Mouse (Mus musculus) gastrocnemius, postnatal 4 days (tissue): ENCODE data around the gene Smad3. TPM values are rescaled to one million over a fixed set of nuclear protein-coding genes. Genes with fewer than 3 reads are reported as not detected.

Experiments used
- DNase-seq, 2 experiments: peaks; one replicate each; pipeline ENCODE4 v3.0.0; 2021 to 2022; ENCODE audit warnings: low spot score in 2 of 2, mixed read lengths in 2 of 2
- total RNA-seq, 2 experiments: library from RNA; stranded (reverse); gene quantifications; 2 replicates each; pipeline ENCODE4 v1.2.3; 2021

Smad3 gene
- total RNA-seq, 2 experiments from 2014 or later, result 42.9 to 44.6 TPM

- no peak for DNase-seq
Observed at GRCm38 (mm10) chr9:63747645-63748295, 10.0 kb downstream of the Smad3 start.

DNA sequence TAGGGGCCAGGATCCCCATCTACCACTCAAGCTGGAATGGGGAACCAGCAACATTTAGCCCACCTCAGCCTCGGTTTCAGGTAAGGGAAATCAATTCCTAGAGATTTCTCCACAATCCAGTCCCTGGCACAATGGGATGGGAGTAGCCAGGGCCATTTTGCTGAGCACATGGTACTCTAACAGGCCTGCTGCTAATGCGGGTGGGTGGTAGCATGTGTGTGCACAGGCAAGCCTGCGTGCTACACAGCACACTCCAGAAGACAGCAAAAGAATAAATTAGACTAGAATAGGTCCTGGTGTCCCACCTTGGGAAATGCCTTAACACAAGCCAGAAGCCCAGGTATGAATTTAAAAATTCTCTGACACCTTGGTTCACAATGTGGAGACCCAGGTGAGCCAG is 10.8 kb downstream of the Smad3 start:
- no peak for DNase-seq

DNA sequence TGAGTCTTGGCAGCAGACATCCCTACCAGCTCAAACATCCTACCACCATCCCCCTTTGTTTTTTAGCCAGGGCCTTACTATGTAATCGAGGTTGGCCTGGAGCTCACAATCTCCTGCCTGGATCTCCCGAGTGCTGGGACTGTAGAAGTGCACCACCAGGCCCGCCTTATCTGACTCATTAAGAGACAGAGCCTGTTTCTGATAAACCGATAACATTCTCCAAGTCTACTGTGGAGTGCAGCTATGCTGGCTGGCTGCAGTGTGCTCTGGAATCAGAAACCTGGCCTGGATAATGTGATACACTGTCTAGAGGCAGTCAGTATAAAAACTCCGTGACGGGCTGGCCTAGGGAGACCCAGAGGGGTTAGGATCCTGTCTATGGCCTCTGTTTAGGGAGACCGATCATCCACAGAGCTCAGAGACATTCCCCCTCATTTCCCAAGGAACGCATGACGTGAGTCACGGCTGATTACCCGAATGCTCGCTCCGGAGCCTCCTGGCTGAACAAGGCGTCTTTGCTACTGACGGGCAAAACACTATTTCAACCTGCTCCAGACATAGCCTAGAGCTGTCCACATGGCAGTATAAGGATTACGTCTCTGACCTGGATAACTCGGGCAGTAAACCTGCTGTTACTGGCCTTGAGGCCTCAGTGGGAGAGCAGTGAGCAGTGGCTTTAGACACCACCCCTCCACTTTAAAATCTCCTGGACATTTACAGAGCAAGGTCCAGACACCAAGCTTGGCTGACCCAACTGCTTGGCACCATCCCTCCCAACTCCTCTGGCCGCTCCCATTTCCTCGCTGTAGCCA is 11.8 kb downstream of the Smad3 start:
- no peak for DNase-seq

GRCm38 (mm10) chr9:63744595-63744994 is 13.2 kb downstream of the Smad3 start:
- DNase-seq, result no peak

- no peak for DNase-seq
Observed at GRCm38 (mm10) chr9:63743775-63744174, 14.0 kb downstream of the Smad3 start.

- no peak for DNase-seq
Observed at GRCm38 (mm10) chr9:63742887-63743660, 14.7 kb downstream of the Smad3 start.

DNA sequence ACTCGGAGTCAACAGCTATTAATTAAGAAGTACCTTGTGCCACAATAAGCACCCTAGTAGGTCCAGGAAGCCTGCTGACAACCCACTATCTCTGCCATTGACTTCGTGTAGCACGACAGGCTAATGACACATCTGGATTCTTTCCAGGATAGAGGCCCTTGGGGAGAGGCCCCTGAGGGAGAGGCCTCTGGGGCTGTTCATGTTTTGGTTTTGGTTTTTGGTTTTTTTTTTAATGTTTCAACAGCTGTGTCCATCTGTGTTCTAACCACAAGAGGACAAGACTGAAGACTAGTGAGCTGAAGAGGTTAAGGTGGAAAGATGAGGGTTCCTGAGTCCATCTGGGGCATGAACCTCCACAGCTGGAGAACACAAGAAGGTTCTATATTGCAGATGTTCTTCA is 15.5 kb downstream of the Smad3 start:
- DNase-seq, result no peak

DNA sequence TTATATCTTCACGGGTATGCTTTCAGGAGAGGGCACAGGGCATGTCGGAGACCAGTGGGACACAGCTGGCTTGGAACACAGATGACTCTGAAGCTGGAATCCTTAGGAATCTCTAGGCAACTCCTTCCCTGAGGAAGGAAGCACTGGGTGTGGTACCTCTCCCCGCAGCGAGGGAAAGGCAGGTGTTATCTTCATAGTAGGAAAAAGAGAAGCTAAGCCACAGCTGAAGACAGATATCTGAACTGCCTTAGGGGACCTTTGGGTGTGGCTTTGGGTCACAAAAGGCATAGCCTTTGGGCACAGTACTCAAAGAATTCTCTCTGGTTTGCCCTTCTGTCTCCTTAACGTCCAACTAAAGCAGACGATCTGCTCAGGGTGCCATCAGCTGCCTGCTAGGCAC is 16.0 kb downstream of the Smad3 start:
- no peak for DNase-seq

GRCm38 (mm10) chr9:63740320-63740841 is 17.4 kb downstream of the Smad3 start:
- DNase-seq, result no peak

DNA sequence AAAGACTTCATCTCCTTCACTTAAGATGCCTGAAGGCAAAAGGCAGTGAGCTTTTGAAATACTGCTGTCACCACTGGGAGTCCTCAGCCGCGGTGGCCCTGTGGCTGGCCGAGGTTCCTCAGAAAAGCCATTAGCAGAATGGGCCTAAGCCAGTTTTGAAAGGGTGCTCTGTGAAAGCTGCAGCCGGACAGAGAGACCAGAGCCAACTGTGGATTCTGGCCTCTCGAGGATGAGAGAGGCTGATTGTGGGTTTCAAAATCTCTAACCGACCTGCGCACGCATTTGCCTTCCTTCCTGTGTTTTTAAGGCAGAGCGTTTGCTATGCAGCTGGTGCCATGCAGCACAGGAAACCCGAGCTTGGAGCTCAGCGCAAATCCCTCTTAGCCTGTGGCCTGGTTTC is 19.0 kb downstream of the Smad3 start:
- DNase-seq, result no peak

GRCm38 (mm10) chr9:63738086-63738701 is 19.6 kb downstream of the Smad3 start:
- no peak for DNase-seq

DNA sequence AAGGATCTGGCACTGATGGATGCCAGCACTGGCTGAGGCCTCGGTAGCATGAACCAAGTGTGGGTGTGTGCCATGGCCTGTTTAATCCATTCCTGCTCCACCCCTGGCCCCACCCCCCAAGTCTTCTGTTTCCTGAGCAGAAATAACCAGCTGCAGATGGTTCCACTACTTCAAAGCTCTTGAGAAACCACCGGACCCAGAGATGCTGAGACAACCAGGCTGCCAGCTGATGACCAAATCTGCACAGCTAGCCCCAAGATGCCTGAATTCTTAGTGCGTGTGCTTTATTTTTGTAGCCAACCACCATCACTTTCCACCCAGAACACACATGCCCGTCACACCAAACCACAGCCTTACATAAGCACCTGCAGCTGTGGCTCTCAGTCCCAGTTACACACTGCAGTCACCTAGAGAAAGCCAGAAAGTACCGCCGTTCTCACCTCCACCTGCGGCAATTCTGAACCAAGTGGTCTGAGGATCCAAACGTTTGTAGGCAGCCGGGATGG is 20.3 kb downstream of the Smad3 start:
- DNase-seq, result no peak

GRCm38 (mm10) chr9:63734261-63734660 is 23.5 kb downstream of the Smad3 start:
- DNase-seq, result no peak

GRCm38 (mm10) chr9:63732700-63733099 is 25.1 kb downstream of the Smad3 start:
- DNase-seq, result no peak

GRCm38 (mm10) chr9:63731114-63731828 is 26.5 kb downstream of the Smad3 start:
- DNase-seq, result no peak

- no peak for DNase-seq
Observed at GRCm38 (mm10) chr9:63728969-63729368, 28.8 kb downstream of the Smad3 start.

DNA sequence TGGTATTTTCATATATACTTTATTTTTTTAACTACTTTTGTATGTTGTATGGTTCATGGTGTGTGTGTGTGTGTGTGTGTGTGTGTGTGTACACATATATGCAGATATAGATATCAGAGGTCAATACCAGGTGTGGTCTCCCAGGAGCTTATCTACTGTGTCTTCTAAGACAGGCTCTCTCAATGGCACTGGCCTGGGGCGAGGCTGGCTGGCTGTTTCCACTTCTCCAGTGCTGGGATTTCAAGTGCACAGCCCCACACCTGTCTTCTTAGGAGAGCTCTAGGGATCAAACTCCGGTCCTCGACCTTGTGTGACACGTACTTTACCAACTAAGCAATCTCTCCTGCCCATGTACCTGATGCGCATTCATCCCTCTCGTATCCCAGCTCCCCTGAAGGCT is 30.7 kb downstream of the Smad3 start:
- no peak for DNase-seq

- DNase-seq, result peak in 1 of 2 experiments; percentile 47
Observed at GRCm38 (mm10) chr9:63726088-63727010, 31.4 kb downstream of the Smad3 start.

DNA sequence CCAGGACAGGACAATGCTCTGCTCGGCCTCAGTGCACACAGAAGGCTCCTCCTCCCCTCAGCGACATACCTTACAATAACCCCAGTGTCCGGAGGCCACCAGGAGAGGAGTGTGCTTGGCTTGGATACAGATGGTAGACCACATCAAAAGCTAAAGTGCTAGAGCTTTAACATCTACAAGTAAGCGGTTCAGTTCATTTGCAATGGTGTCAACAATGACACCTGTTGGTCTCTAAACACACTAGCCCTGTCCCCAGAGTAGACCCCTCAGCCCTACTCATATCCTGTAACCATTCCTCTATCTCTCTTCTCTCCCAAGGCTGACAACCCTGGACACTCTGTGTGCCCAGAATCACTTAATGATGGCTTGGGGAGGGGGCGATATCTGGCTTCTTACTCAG is 33.0 kb downstream of the Smad3 start:
- DNase-seq, result no peak
